Mouse (Mus musculus): Measurements from ENCODE around the gene Banp.

DNA sequence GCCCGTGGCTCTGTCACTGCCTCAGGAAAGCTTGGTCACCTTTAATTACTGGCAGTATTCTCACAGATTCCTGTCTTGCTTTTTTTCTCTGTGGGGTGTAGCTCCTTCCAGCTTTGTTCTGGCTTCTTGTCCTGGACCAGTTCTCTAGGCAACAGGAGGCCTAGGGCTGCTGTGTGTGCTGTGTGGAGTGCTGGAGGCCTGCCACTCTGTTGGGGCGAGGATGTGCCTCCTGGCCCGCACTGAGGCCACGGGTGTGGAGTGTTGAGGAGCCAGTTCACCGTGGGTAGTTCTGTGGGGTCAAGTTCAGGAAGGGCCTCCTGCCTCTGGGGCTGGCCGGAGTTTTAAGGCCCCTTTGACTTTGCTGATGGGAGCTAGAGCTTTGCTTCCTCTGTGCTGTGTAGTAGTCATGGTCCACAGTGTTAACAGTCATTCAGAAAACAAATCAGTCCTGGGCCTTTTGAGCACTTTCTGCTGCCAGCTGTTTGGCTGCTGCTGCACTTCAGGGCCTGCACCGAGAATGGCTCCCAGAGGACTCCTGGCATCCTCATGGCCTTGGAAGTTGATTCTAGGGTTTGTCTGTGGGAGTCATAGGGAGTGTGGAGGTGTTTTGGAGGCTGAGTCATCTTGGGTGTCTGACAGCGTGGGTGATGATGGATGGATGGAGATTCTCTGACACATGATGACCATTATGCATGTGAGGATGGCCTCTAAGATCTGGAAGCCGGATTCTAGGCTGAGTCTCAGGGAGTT is 41.1 kb downstream of the Banp start:
- TF ChIP-seq CTCF (IDR thresholded peaks at IDR 0.05; ENCODE audit: borderline replicate concordance, extremely low read depth, insufficient read depth, insufficient read length) = no peak
- TF ChIP-seq POLR2A (IDR thresholded peaks at IDR 0.05; ENCODE audit: borderline replicate concordance, extremely low read depth, insufficient read depth, insufficient read length, poor library complexity, severe bottlenecking) = no peak

Data from brain, embryonic 14.5 days (tissue).